ENCODE assay signal across 8 mouse cellular contexts in the genomic region with DNA sequence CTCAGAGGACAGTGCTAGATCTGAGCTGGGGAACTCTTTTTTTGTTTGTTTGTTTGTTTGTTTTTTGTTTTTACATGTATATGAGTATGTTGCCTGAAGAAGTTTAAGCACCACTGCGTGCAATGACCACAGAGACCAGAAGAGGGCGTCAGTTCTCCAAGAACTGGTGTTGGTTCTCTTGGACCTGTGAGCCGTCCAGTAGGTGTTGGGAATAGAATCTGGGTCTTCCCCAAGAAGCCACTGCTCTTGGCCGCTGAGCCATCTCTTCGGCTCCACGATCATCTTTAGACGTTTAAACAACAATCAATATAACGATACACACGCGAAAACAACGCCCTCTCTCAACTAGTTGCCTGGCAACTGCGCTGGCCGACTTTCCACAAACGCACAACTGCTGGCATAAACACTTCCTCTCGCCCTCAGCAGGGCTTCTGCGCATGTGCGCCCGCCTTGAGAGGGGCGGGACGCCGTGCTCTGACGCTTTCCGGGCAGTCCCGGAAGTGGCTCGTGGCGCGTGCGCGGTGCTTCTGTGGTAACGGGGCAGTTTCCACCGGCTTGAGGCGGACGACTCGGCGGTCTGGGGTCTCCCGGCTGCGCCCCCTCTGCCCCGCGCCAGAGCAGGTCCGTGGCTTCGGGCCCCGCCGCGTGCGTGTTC. TPM values are rescaled to one million over a fixed set of nuclear protein-coding genes. Genes with fewer than 3 reads are reported as not detected.
DNase-seq lines count a peak whose midpoint lies in the region; ATAC-seq and TF ChIP-seq lines count a peak whose summit lies in the region.

A gene (plus strand): TSS at position 488 of the 655 bp plus-strand sequence.

- H3K9me3 ChIP-seq in hindbrain, postnatal 0 days (ENCODE audit: low read length) = no peaks in the 10 kb centered on the region

- under 1% methylated on average over 45 of the region's 45 CpGs for WGBS in hindbrain, postnatal 0 days

- no peaks in the 10 kb centered on the region for H3K27me3 ChIP-seq in hindbrain, postnatal 0 days (ENCODE audit: insufficient read depth, low read length)

- peak within 1 kb of the TSS; percentile 97 for H3K9ac ChIP-seq in hindbrain, postnatal 0 days (replicated peaks; ENCODE audit: low read length)

- peak within 1 kb of the TSS; percentile 94 for H3K27ac ChIP-seq in gastrocnemius, adult 2 months
- peak within 1 kb of the TSS; percentile 96 for H3K27ac ChIP-seq in hindbrain, postnatal 0 days
- H3K27ac ChIP-seq in left cerebral cortex, adult 2 months = peak within 1 kb of the TSS; percentile 85

- peak; percentile 97 for DNase-seq in WW6 (ENCODE audit: low read depth, low spot score)
- DNase-seq in cerebellum, postnatal 4 days (ENCODE audit: low spot score in 2 of 2) = peak; percentile 98 to 99
- peak; percentile 99 for DNase-seq in gastrocnemius, adult 2 months
- peak; percentile 100 for DNase-seq in hindbrain, postnatal 0 days (ENCODE audit: low spot score)
- peak; percentile 98 to 99 for DNase-seq in left cerebral cortex, adult 2 months (ENCODE audit: extremely low spot score in 1 of 2, low spot score in 2 of 2)
- peak; percentile 99 for DNase-seq in right cerebral cortex, adult 2 months (ENCODE audit: low spot score in 2 of 2)
- DNase-seq in urinary bladder, postnatal 14 days (ENCODE audit: low spot score) = peak; percentile 99

- peak; percentile 97 for ATAC-seq in hindbrain, postnatal 0 days
- ATAC-seq in megakaryocyte, adult 5-6 weeks (ENCODE audit: poor library complexity, severe bottlenecking) = peak; percentile 89

- TF ChIP-seq CTCF in gastrocnemius, adult 2 months (IDR thresholded peaks at IDR 0.05) = peak; percentile 93
- peak; percentile 88 for TF ChIP-seq CTCF in hindbrain, postnatal 0 days (IDR thresholded peaks at IDR 0.05; ENCODE audit: low read depth)
- TF ChIP-seq CTCF in left cerebral cortex, adult 2 months (IDR thresholded peaks at IDR 0.05) = peak; percentile 87

- intact Hi-C loops in gastrocnemius, adult 2 months (cut with DNase I) = loop anchor here (1.0 to 10.0 kb wide), 4 partner anchors 81 to 655 kb away; a partner anchor contains a TSS
- intact Hi-C loops in left cerebral cortex, adult 2 months (cut with DNase I) = loop anchor here (1.0 to 2.0 kb wide), 2 partner anchors 21 to 82 kb away; a partner anchor contains a TSS

- H3K4me2 ChIP-seq in hindbrain, postnatal 0 days (ENCODE audit: low read depth, low read length) = peak within 1 kb of the TSS; percentile 88

- H3K36me3 ChIP-seq in hindbrain, postnatal 0 days (ENCODE audit: insufficient read depth, low read length) = peaks cover 15% of the 10 kb centered on the region

- peak within 1 kb of the TSS; percentile 96 for H3K4me3 ChIP-seq in gastrocnemius, adult 2 months
- H3K4me3 ChIP-seq in hindbrain, postnatal 0 days (ENCODE audit: low read length) = peak within 1 kb of the TSS; percentile 94
- peak within 1 kb of the TSS; percentile 89 for H3K4me3 ChIP-seq in left cerebral cortex, adult 2 months

- H3K4me1 ChIP-seq in hindbrain, postnatal 0 days (ENCODE audit: insufficient read depth, low read length) = peaks cover 9% of the 10 kb centered on the region; the same call in 1 of the 2 replicates

RNA-seq across cellular contexts. Expression of the gene that starts here (rescaled TPM):
- total RNA-seq in gastrocnemius, adult 2 months (2021) = 10 to 100 TPM; 12.4 to 14.4 TPM
- total RNA-seq in hindbrain, postnatal 0 days (2014; rRNA removed) = 85.3 and 96.0 TPM in 2 replicates
- polyA plus RNA-seq in hindbrain, postnatal 0 days (2015; fragmentation: Nextera tagmentation; extraction: Ambion mirVana) = 112 and 116 TPM in 2 replicates
- total RNA-seq in left cerebral cortex, adult 2 months (2021) = 10 to 100 TPM; 55.8 to 61.1 TPM
- 53.2 and 72.9 TPM in 2 replicates for total RNA-seq in megakaryocyte, adult 5-6 weeks (2015)
- 42.4 and 54.3 TPM in 2 replicates for total RNA-seq in megakaryocyte, adult 5-6 weeks (2017)

Comparison
In these comparisons a context has a peak if more than half of its experiments do, and no peak if none do; other contexts are left out.
1. Peak in every context shown above with its lines: DNase-seq, ATAC-seq, H3K4me3 ChIP-seq and H3K27ac ChIP-seq.